Mouse (Mus musculus): ENCODE measurements around the gene Trp53bp2. TPM values are rescaled to one million over a fixed set of nuclear protein-coding genes. Genes with fewer than 3 reads are reported as not detected.

Trp53bp2 gene
- polyA plus RNA-seq, 1 experiment from 2014 or later: 26.1 TPM

DNA sequence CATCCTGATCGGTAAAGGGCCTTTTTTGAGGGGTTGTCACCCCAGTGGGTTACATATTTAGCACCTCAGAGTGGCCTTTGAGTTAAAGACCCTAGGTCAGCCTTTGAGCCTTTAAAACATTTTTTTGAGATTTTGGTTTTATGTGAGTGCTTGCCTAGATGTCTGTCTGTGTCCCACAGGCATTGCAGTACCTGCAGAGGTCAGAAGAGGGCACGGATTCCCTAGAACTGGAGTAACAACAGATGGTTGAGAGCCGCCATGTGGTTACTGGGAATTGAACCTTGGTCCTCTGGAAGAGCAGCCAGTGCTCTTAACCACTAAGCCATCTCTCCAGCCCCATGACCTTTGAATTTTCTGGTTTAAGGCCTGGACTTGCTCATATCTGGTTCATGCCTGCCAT, 27.6 kb upstream of the Trp53bp2 start:
- Histone ChIP-seq H3K4me2 (ENCODE audit: low read length) (no peak overlapping the region), H3K27me3 (ENCODE audit: insufficient read depth, low read length) (no peaks in the 10 kb centered on the region), H3K27ac (no peak overlapping the region), H3K9ac (ENCODE audit: low read depth, low read length) (no peak overlapping the region), H3K4me3 (replicated peaks; ENCODE audit: low read depth, low read length) (no peak overlapping the region), H3K9me3 (replicated peaks; ENCODE audit: low read length) (no peaks in the 10 kb centered on the region), H3K4me1 (replicated peaks; ENCODE audit: insufficient read depth, low read length) (no peaks in the 10 kb centered on the region), H3K36me3 (ENCODE audit: insufficient read depth, low read length) (no peaks in the 10 kb centered on the region)
- 84% methylated on average over 3 of the region's 3 CpGs for whole genome bisulfite sequencing
- no peak for ATAC-seq (replicated peaks; ENCODE audit: low FRiP score, low read depth)
- TF ChIP-seq CTCF (IDR thresholded peaks at IDR 0.05; ENCODE audit: low read depth): peak; percentile 27; the same call in 1 of the 2 replicates
- DNase-seq (ENCODE audit: low spot score): no peak

DNA sequence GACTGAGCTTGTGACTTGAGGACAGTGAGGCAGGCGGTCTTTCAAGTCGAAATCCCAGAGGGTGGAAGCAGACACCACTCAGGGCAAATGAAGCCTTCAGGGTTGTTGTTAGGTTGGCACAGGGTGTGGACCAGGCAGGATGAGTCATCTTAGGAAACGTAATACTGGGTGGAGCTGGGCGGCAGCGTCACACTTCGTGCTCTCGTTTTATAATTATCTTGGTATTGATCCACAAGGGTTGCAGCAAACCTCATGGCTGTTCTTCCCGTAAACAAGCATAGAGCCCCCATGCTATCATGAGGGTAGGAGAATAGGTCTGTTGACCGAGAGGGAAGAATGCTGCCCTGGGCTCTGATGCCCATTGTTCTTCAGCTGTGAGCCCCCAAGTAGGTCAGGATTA, 25.9 kb upstream of the Trp53bp2 start:
- Histone ChIP-seq H3K27me3 (ENCODE audit: insufficient read depth, low read length) (no peaks in the 10 kb centered on the region), H3K27ac (no peak overlapping the region), H3K9me3 (replicated peaks; ENCODE audit: low read length) (no peaks in the 10 kb centered on the region), H3K4me2 (ENCODE audit: low read length) (no peak overlapping the region), H3K4me3 (replicated peaks; ENCODE audit: low read depth, low read length) (no peak overlapping the region), H3K4me1 (replicated peaks; ENCODE audit: insufficient read depth, low read length) (no peaks in the 10 kb centered on the region), H3K9ac (ENCODE audit: low read depth, low read length) (no peak overlapping the region), H3K36me3 (ENCODE audit: insufficient read depth, low read length) (no peaks in the 10 kb centered on the region)
- 68% methylated on average over 9 of the region's 9 CpGs for WGBS
- ATAC-seq (replicated peaks; ENCODE audit: low FRiP score, low read depth) (no peak), DNase-seq (ENCODE audit: low spot score) (no peak)
- TF ChIP-seq CTCF (IDR thresholded peaks at IDR 0.05; ENCODE audit: low read depth): no peak

DNA sequence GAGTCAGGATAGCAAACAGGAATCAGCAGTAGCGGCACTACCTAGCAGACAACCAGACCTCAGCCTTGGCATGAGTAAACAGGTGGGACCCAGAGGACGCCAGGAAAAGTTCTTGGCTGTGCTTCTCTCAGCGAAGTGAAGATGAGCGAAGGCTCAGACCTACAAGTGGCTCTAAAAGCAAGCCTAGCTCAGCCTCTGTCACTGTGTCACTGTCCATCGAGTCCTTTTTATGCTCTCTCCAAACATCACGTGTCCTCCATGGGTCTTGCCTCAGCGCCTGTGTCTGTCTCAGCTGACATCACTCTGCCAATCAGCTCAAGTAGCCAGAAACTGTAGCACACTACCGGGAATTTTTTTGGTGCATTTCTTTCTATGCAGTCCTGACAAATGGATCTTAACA, 22.5 kb upstream of the Trp53bp2 start:
- no peaks in the 10 kb centered on the region for H3K36me3 ChIP-seq (ENCODE audit: insufficient read depth, low read length)
- H3K4me1 ChIP-seq (replicated peaks; ENCODE audit: insufficient read depth, low read length): no peaks in the 10 kb centered on the region
- H3K9ac ChIP-seq (ENCODE audit: low read depth, low read length): no peak overlapping the region
- no peak for DNase-seq (ENCODE audit: low spot score)
- no peaks in the 10 kb centered on the region for H3K27me3 ChIP-seq (ENCODE audit: insufficient read depth, low read length)
- no peak for ATAC-seq (replicated peaks; ENCODE audit: low FRiP score, low read depth)
- no peak for TF ChIP-seq CTCF (IDR thresholded peaks at IDR 0.05; ENCODE audit: low read depth)
- no peak overlapping the region for H3K4me2 ChIP-seq (ENCODE audit: low read length)
- H3K27ac ChIP-seq: no peak overlapping the region
- WGBS: 85% methylated on average over 8 of the region's 8 CpGs
- H3K9me3 ChIP-seq (replicated peaks; ENCODE audit: low read length): no peaks in the 10 kb centered on the region
- no peak overlapping the region for H3K4me3 ChIP-seq (replicated peaks; ENCODE audit: low read depth, low read length)

DNA sequence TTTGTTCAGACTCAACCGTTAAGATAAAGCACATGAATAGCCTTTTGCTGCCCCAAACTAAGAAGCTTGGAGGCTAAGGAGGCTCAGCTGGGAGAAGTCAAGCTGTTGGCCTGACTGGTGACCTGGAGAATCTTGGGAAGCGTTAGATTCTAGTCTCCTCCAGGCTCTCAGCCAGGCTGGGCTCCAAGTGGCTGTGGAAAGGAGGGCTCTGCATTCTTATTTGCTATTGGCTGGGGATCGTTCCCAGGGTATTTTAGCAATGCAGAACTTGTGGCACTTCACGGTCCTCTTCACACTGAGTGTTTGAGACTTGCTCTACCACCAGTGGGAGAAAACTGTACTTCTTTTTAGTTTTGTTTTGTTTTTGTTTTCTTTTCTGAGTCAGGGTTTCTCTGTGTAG, 20.2 kb upstream of the Trp53bp2 start:
- no peak for TF ChIP-seq CTCF (IDR thresholded peaks at IDR 0.05; ENCODE audit: low read depth)
- H3K9ac ChIP-seq (ENCODE audit: low read depth, low read length): no peak overlapping the region
- no peaks in the 10 kb centered on the region for H3K36me3 ChIP-seq (ENCODE audit: insufficient read depth, low read length)
- no peaks in the 10 kb centered on the region for H3K4me1 ChIP-seq (replicated peaks; ENCODE audit: insufficient read depth, low read length)
- peak; percentile 74 for DNase-seq (ENCODE audit: low spot score)
- no peak for ATAC-seq (replicated peaks; ENCODE audit: low FRiP score, low read depth)
- H3K4me2 ChIP-seq (ENCODE audit: low read length): no peak overlapping the region
- H3K9me3 ChIP-seq (replicated peaks; ENCODE audit: low read length): no peaks in the 10 kb centered on the region
- no peaks in the 10 kb centered on the region for H3K27me3 ChIP-seq (ENCODE audit: insufficient read depth, low read length)
- no peak overlapping the region for H3K27ac ChIP-seq
- WGBS: 37% methylated on average over 4 of the region's 4 CpGs
- H3K4me3 ChIP-seq (replicated peaks; ENCODE audit: low read depth, low read length): no peak overlapping the region

DNA sequence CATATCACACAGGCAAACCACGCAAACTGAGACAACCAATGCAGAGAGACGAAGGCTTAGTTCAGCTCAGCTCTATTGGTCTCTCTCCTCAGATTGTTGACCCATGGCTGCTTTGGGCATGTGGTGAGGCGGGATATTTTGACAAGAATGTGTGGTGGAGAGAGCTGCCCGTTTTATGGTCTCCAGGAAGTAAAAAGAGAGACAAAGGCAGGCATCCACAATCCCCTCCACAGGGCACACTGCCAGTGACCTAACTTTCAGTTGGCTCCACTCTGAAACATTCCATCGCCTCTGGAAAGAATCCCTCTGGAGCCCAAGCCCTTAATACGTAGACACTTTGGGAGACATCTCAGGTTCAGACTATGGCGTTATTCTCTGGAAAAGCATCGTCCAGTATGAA, 10.8 kb upstream of the Trp53bp2 start:
- ATAC-seq (replicated peaks; ENCODE audit: low FRiP score, low read depth) (no peak), DNase-seq (ENCODE audit: low spot score) (no peak)
- Histone ChIP-seq H3K9ac (ENCODE audit: low read depth, low read length) (no peak overlapping the region), H3K9me3 (replicated peaks; ENCODE audit: low read length) (no peaks in the 10 kb centered on the region), H3K27me3 (ENCODE audit: insufficient read depth, low read length) (no peaks in the 10 kb centered on the region), H3K4me1 (replicated peaks; ENCODE audit: insufficient read depth, low read length) (no peaks in the 10 kb centered on the region; the same call in 1 of the 2 replicates), H3K4me2 (ENCODE audit: low read length) (no peak overlapping the region), H3K4me3 (replicated peaks; ENCODE audit: low read depth, low read length) (no peak overlapping the region), H3K27ac (no peak overlapping the region), H3K36me3 (ENCODE audit: insufficient read depth, low read length) (no peaks in the 10 kb centered on the region)
- TF ChIP-seq CTCF (IDR thresholded peaks at IDR 0.05; ENCODE audit: low read depth): no peak
- WGBS: 47% methylated on average over 8 of the region's 8 CpGs

DNA sequence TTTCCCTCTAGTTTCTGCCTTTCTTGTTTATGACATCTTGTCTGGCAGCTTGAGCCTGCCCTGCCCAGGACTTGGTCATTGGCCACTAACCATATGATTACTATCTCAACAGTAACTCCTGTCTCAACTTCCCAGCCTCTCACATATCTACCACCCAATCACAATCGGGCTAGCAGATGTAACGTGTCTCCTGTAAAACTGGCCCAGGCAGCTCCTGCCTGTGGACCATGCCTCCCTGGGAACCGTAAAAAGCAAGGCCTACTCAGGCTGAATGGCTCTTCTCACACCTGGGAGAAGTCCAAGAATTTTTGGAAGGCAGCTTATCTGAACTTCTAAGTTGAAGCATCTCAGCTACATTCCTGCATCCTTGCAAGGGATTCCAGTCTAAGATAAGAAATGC, 10.2 kb upstream of the Trp53bp2 start:
- ATAC-seq (replicated peaks; ENCODE audit: low FRiP score, low read depth): no peak

DNA sequence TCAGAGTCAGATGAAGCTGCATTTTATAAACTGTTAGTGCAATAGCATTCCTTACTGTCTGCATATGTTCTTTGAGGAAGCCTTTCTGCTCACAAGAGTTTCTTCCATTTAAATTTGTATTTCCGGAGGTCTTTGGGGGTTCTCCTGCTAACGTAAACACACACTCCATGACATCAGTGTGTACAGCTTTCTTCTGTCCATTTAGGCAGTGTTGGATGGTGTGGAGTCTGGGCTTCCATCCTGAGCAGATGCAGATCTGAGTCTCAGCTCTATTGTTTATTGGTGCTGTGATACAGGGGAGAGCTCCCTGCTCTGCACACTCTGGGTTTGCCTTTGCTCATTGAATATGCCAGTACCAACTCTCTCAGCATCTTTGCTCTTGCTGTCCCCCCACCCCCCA, 9.8 kb upstream of the Trp53bp2 start:
- ATAC-seq (replicated peaks; ENCODE audit: low FRiP score, low read depth): no peak
- H3K27ac ChIP-seq: no peak overlapping the region

More for the DNA sequence above, 10.2 kb upstream of the Trp53bp2 start:
- Histone ChIP-seq H3K27me3 (ENCODE audit: insufficient read depth, low read length) (no peaks in the 10 kb centered on the region), H3K4me1 (replicated peaks; ENCODE audit: insufficient read depth, low read length) (no peaks in the 10 kb centered on the region; the same call in 1 of the 2 replicates), H3K36me3 (ENCODE audit: insufficient read depth, low read length) (no peaks in the 10 kb centered on the region), H3K4me2 (ENCODE audit: low read length) (no peak overlapping the region), H3K9ac (ENCODE audit: low read depth, low read length) (no peak overlapping the region), H3K9me3 (replicated peaks; ENCODE audit: low read length) (no peaks in the 10 kb centered on the region), H3K27ac (no peak overlapping the region), H3K4me3 (replicated peaks; ENCODE audit: low read depth, low read length) (no peak overlapping the region)
- TF ChIP-seq CTCF (IDR thresholded peaks at IDR 0.05; ENCODE audit: low read depth): no peak
- WGBS: 14% methylated on average over 3 of the region's 3 CpGs
- DNase-seq (ENCODE audit: low spot score): peak; percentile 43

More for the DNA sequence above, 9.8 kb upstream of the Trp53bp2 start:
- H3K9me3 ChIP-seq (replicated peaks; ENCODE audit: low read length): no peaks in the 10 kb centered on the region
- no peak overlapping the region for H3K9ac ChIP-seq (ENCODE audit: low read depth, low read length)
- H3K4me3 ChIP-seq (replicated peaks; ENCODE audit: low read depth, low read length): no peak overlapping the region
- no peaks in the 10 kb centered on the region for H3K36me3 ChIP-seq (ENCODE audit: insufficient read depth, low read length)
- H3K4me2 ChIP-seq (ENCODE audit: low read length): no peak overlapping the region
- no peak for TF ChIP-seq CTCF (IDR thresholded peaks at IDR 0.05; ENCODE audit: low read depth)
- H3K27me3 ChIP-seq (ENCODE audit: insufficient read depth, low read length): no peaks in the 10 kb centered on the region
- no peaks in the 10 kb centered on the region; the same call in 1 of the 2 replicates for H3K4me1 ChIP-seq (replicated peaks; ENCODE audit: insufficient read depth, low read length)
- WGBS: 59% methylated on average over 2 of the region's 2 CpGs
- peak; percentile 41 for DNase-seq (ENCODE audit: low spot score)

Measured in kidney, postnatal 0 days (tissue).